In the genomic region with DNA sequence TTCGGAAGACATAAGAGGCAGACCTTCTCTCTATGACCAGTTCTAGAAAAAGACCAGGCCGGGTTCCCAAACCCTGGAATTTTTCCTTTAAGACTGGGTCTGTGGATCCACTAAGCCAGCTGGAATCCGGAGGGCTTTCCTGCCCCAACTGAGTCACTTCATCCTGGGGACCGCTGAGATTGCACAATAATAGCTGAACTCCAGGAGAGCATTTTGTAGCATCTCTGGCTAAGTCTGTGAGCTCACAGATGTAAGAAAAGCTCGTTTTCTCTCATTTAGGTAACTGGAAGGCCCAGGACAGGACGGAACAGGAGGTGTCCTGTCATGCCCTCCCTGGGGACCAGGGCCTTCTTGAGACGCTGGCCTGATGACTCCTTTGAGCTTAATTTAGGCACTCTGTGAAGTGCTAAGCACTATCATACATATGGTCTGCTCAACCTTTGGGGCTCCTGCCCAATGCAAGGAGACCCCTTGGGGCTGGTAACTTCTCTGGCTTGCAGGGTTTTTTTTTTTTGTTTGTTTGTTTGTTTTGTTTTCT, we compare ENCODE assay signal across 8 mouse cellular contexts. TPM values are rescaled to one million over a fixed set of nuclear protein-coding genes. Genes with fewer than 3 reads are reported as not detected.
A peak's percentile ranks its signal among the peaks of the same experiment; 100 is the strongest.
DNase-seq lines count a peak whose midpoint lies in the region; ATAC-seq lines count a peak whose summit lies in the region.

No protein-coding gene starts in this region.

- H3K27me3 ChIP-seq in kidney, embryonic 14.5 days (ENCODE audit: control insufficient read depth, insufficient read depth, low read length) = no peaks in the 10 kb centered on the region
- no peaks in the 10 kb centered on the region for H3K27me3 ChIP-seq in liver, embryonic 16.5 days (ENCODE audit: control insufficient read depth, insufficient read depth, low read depth, low read length)

- H3K9me3 ChIP-seq in kidney, embryonic 14.5 days (ENCODE audit: control insufficient read depth, low read length) = no peaks in the 10 kb centered on the region
- no peaks in the 10 kb centered on the region for H3K9me3 ChIP-seq in liver, embryonic 16.5 days (replicated peaks; ENCODE audit: control insufficient read depth, low read length)

- H3K9ac ChIP-seq in kidney, embryonic 14.5 days (ENCODE audit: low read depth, low read length) = no peak overlapping the region
- H3K9ac ChIP-seq in liver, embryonic 16.5 days (ENCODE audit: low read depth, low read length) = peak overlapping the region; percentile 8; the same call in 1 of the 2 replicates

- ATAC-seq in kidney, embryonic 14.5 days (ENCODE audit: low FRiP score, low TSS enrichment) = no peak
- ATAC-seq in liver, embryonic 16.5 days (ENCODE audit: low read depth) = no peak
- ATAC-seq in erythroid progenitor cell, adult 5-6 weeks (replicated peaks; ENCODE audit: low FRiP score, poor library complexity, severe bottlenecking) = no peak

- no peaks in the 10 kb centered on the region for H3K36me3 ChIP-seq in kidney, embryonic 14.5 days (ENCODE audit: control insufficient read depth, insufficient read depth, low read length)
- no peaks in the 10 kb centered on the region for H3K36me3 ChIP-seq in liver, embryonic 16.5 days (ENCODE audit: control insufficient read depth, insufficient read depth)

- H3K4me3 ChIP-seq in kidney, embryonic 14.5 days (ENCODE audit: low read length) = no peak overlapping the region
- H3K4me3 ChIP-seq in liver, embryonic 16.5 days (ENCODE audit: low read depth, low read length) = peak overlapping the region; percentile 57

- peak overlapping the region; percentile 25; the same call in 1 of the 2 replicates for H3K27ac ChIP-seq in kidney, embryonic 14.5 days (ENCODE audit: low read depth, low read length)
- H3K27ac ChIP-seq in liver, embryonic 16.5 days (ENCODE audit: low read length) = peak overlapping the region; percentile 72

- WGBS in kidney, embryonic 14.5 days = 29% methylated on average over 7 of the region's 7 CpGs
- 11% methylated on average over 7 of the region's 7 CpGs for WGBS in liver, embryonic 16.5 days (ENCODE audit: insufficient replicate concordance)

- no peak for DNase-seq in kidney, postnatal 36 days
- peak; percentile 60 for DNase-seq in Muller cell, postnatal 12 days (ENCODE audit: inconsistent ontology term)
- DNase-seq in heart, adult 9 months (ENCODE audit: low spot score in 2 of 2) = peak; percentile 72 to 74
- DNase-seq in cerebellum, postnatal 14 days = no peak
- DNase-seq in left cerebral cortex, adult 9 months (ENCODE audit: low spot score in 2 of 2) = no peak

- peak overlapping the region; percentile 35; the same call in 1 of the 2 replicates for H3K4me2 ChIP-seq in kidney, embryonic 14.5 days (replicated peaks; ENCODE audit: low read depth, low read length)
- H3K4me2 ChIP-seq in liver, embryonic 16.5 days (ENCODE audit: low read depth, low read length) = peak overlapping the region; percentile 86

- peaks cover 24% of the 10 kb centered on the region for H3K4me1 ChIP-seq in kidney, embryonic 14.5 days (ENCODE audit: control insufficient read depth, insufficient read depth, low read length)
- H3K4me1 ChIP-seq in liver, embryonic 16.5 days (ENCODE audit: control insufficient read depth, low read depth, low read length) = peaks cover 66% of the 10 kb centered on the region

RNA-seq across cellular contexts. Expression of a gene that starts 16.6 kb away (rescaled TPM):
- polyA plus RNA-seq in kidney, embryonic 14.5 days (2014; fragmentation: Nextera tagmentation; extraction: Ambion mirVana) = 4.0 and 5.4 TPM in 2 replicates
- polyA plus RNA-seq in liver, embryonic 16.5 days (2015; fragmentation: Nextera tagmentation; extraction: Ambion mirVana) = 10.4 and 10.8 TPM in 2 replicates
- total RNA-seq in erythroid progenitor cell, adult 5-6 weeks (2015; ENCODE audit: low replicate concordance) = 6.5 and 6.7 TPM in 2 replicates
- total RNA-seq in erythroid progenitor cell, adult 5-6 weeks (2017; ENCODE audit: low replicate concordance) = 3.6 and 9.9 TPM in 2 replicates

RNA-seq across cellular contexts. Expression of a gene that starts 55.3 kb away (rescaled TPM):
- not detected in 2 replicates for polyA plus RNA-seq in kidney, embryonic 14.5 days (2014; fragmentation: Nextera tagmentation; extraction: Ambion mirVana)
- polyA plus RNA-seq in liver, embryonic 16.5 days (2015; fragmentation: Nextera tagmentation; extraction: Ambion mirVana) = 144 and 179 TPM in 2 replicates
- not detected in 2 replicates for total RNA-seq in erythroid progenitor cell, adult 5-6 weeks (2015; ENCODE audit: low replicate concordance)
- total RNA-seq in erythroid progenitor cell, adult 5-6 weeks (2017; ENCODE audit: low replicate concordance) = not detected in 2 replicates

Comparison
In these comparisons a context has a peak if more than half of its experiments do, and no peak if none do; other contexts are left out.
1. DNase-seq: peak in Muller cell, postnatal 12 days (single experiment) and heart, adult 9 months (2 of 2); none in kidney, postnatal 36 days (0 of 2), cerebellum, postnatal 14 days (0 of 2) and left cerebral cortex, adult 9 months (0 of 2).
2. RNA of a gene that starts 55.3 kb away (polyA plus RNA-seq): 144 to 179 TPM in liver, embryonic 16.5 days; not detected in kidney, embryonic 14.5 days; every median in the first group is over 100 times any median in the second.